Mouse (Mus musculus): ENCODE results near the gene Gjd2. TPM values are rescaled to one million over a fixed set of nuclear protein-coding genes. Genes with fewer than 3 reads are reported as not detected.

Gene Gjd2
- polyA plus RNA-seq, 1 experiment: not detected

DNA sequence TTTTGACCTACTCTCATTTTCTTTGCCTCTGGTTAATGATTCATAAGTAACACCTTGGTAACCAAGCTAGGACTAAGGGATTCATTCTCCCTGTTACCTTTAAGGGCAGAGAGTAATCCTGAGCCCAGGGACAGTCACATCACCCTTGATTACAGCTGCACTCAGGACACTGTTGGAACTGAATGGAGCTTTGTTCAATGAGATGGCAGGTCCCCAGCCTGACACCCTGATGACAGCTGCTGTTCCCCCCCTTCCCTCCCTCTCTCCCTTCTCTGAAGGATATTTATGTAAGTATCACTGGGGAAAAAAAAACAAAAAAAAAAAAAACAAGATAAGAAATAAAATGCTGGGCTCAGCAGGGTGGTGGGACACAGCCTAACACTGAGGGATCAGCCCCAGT is 16.5 kb downstream of the Gjd2 start:
- no peak overlapping the region for H3K27ac ChIP-seq (ENCODE audit: control insufficient read depth, insufficient read depth, low read depth, low read length, poor library complexity)
- TF ChIP-seq POLR2A (IDR thresholded peaks at IDR 0.05; ENCODE audit: borderline replicate concordance, control insufficient read depth, low read depth, low read length) (no peak), CTCF (IDR thresholded peaks at IDR 0.05; ENCODE audit: control insufficient read depth, insufficient read depth, low read length) (no peak)

DNA sequence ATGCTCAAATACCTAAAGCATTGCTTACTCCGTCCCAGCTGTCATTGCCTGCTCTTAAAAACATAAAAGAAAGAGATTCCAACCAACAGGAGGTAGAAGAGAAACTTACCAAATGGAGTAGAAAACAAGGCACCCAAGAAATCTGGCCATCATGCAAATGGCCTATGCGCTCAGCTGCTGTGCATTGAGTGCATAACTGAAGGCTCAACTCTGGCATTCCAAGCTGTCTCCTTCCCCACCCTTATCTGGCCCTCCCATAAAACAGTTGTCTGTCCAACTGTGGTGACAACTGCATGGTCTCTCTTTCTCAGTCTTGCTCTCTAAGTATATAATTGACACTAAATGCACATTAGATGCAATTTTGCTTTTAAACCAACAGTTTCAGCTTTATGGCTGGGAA is 28.5 kb downstream of the Gjd2 start:
- H3K4me1 ChIP-seq (ENCODE audit: control insufficient read depth, insufficient read depth, low read length): no peaks in the 10 kb centered on the region
- 73% methylated on average over 2 of the region's 2 CpGs for WGBS
- no peak for TF ChIP-seq CTCF (IDR thresholded peaks at IDR 0.05; ENCODE audit: control insufficient read depth, insufficient read depth, low read length)
- H3K4me3 ChIP-seq (replicated peaks; ENCODE audit: control insufficient read depth, low read depth, low read length): no peak overlapping the region
- H3K27ac ChIP-seq (ENCODE audit: control insufficient read depth, insufficient read depth, low read depth, low read length, poor library complexity): no peak overlapping the region

More for the DNA sequence above, 16.5 kb downstream of the Gjd2 start:
- H3K4me1 ChIP-seq (ENCODE audit: control insufficient read depth, insufficient read depth, low read length): no peaks in the 10 kb centered on the region
- no peak overlapping the region for H3K4me3 ChIP-seq (replicated peaks; ENCODE audit: control insufficient read depth, low read depth, low read length)

DNA sequence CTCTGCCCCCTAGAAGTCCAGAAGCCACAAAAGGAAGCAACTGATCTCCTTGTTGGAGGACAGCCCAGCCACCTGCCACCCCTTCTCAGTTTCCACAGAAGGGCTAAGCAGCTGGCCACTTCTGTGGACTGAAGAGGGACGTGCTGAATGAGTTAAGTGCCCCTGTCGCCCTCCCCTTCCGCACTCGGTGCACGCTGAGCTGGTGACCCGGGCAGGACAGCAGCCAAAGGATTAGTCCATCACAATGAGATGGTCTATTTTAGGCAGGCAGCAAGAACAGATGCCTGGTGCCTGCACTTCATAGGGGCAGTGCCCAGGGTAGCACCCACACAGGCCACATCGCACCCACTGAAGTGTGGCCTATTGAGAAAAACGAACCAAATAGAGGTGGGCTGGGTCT is 32.8 kb downstream of the Gjd2 start:
- no peak overlapping the region for H3K27ac ChIP-seq (ENCODE audit: control insufficient read depth, insufficient read depth, low read depth, low read length, poor library complexity)
- WGBS: 67% methylated on average over 8 of the region's 8 CpGs
- no peak overlapping the region for H3K4me3 ChIP-seq (replicated peaks; ENCODE audit: control insufficient read depth, low read depth, low read length)
- TF ChIP-seq CTCF (IDR thresholded peaks at IDR 0.05; ENCODE audit: control insufficient read depth, insufficient read depth, low read length) (no peak), POLR2A (IDR thresholded peaks at IDR 0.05; ENCODE audit: borderline replicate concordance, control insufficient read depth, low read depth, low read length) (no peak)
- no peaks in the 10 kb centered on the region for H3K4me1 ChIP-seq (ENCODE audit: control insufficient read depth, insufficient read depth, low read length)

DNA sequence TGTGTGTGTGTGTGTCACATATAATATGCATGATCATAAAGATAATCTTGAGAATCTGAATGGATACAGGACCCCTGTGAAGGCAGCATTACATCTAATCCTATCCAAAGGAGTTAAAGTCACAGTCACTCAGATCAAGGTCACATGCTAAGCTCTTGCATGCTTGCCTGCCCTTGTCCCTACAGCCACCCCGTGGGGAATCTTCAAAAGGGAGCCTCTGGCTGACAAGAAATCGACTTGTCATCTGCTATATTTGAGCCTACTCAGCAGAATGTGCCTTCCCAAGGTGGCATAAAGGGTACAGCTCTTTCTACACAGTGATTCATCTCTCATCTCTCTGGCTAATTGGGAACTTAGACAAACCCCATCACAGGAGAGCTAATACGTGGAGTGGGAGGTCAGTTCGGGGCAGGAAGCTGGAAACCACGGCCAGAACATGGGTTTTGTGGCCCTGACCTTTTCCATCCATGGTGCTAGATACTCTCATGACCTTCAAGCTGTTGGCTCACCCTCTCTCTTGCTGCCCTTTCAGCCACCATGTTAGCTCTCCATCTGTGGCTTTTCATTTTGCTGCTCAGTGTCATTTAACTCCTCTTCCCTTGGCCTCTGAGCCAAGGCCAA is 35.2 kb downstream of the Gjd2 start:
- H3K27ac ChIP-seq (ENCODE audit: control insufficient read depth, insufficient read depth, low read depth, low read length, poor library complexity): no peak overlapping the region
- WGBS: 54% methylated on average over 5 of the region's 5 CpGs
- no peak overlapping the region for H3K4me3 ChIP-seq (replicated peaks; ENCODE audit: control insufficient read depth, low read depth, low read length)
- no peak for TF ChIP-seq CTCF (IDR thresholded peaks at IDR 0.05; ENCODE audit: control insufficient read depth, insufficient read depth, low read length)
- no peak for TF ChIP-seq POLR2A (IDR thresholded peaks at IDR 0.05; ENCODE audit: borderline replicate concordance, control insufficient read depth, low read depth, low read length)
- H3K4me1 ChIP-seq (ENCODE audit: control insufficient read depth, insufficient read depth, low read length): no peaks in the 10 kb centered on the region

DNA sequence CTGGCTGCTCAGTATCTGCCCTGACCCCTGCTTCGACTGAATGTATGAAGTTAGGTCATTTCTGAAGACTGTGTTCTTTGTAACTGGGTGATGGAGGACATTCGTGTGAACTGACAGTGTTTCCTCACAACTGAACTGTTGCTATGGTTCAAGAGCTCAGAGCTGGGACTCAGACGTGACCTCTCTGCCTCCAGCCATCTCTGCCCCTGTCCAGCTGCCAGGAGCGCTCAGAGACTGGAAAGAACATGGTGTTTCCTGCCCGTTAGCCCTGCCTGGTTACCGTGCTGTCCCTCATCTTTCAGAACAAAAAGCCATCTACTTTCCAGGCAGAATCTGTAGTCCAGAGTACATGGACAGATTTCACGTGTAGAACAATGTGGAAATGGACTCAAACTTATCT is 39.5 kb downstream of the Gjd2 start:
- 67% methylated on average over 7 of the region's 7 CpGs for WGBS
- H3K4me1 ChIP-seq (ENCODE audit: control insufficient read depth, insufficient read depth, low read length): no peaks in the 10 kb centered on the region
- H3K27ac ChIP-seq (ENCODE audit: control insufficient read depth, insufficient read depth, low read depth, low read length, poor library complexity): no peak overlapping the region
- no peak for TF ChIP-seq CTCF (IDR thresholded peaks at IDR 0.05; ENCODE audit: control insufficient read depth, insufficient read depth, low read length)
- TF ChIP-seq POLR2A (IDR thresholded peaks at IDR 0.05; ENCODE audit: borderline replicate concordance, control insufficient read depth, low read depth, low read length): no peak
- H3K4me3 ChIP-seq (replicated peaks; ENCODE audit: control insufficient read depth, low read depth, low read length): no peak overlapping the region

DNA sequence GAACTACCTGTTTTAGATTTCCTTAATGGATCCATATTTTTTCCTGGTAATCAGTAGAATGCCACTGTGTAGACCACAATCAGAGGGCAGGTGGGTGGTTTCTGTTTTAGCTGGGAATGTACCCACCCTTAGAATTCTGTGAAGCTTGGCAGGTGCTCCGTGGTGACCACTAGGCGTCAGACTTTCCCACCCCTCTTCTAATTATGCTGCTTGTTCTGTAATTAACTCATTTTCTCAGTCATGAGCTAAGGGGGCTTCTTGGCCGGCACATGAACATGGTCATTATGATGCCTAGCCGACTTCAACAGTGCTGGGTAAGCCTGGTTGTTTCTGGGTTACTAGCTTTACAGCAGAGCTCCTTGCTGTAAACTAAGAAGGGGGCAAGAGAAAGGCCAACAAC is 47.0 kb downstream of the Gjd2 start:
- TF ChIP-seq POLR2A (IDR thresholded peaks at IDR 0.05; ENCODE audit: borderline replicate concordance, control insufficient read depth, low read depth, low read length): no peak
- Histone ChIP-seq H3K4me3 (replicated peaks; ENCODE audit: control insufficient read depth, low read depth, low read length) (no peak overlapping the region), H3K4me1 (ENCODE audit: control insufficient read depth, insufficient read depth, low read length) (no peaks in the 10 kb centered on the region), H3K27ac (ENCODE audit: control insufficient read depth, insufficient read depth, low read depth, low read length, poor library complexity) (no peak overlapping the region)
- WGBS: 32% methylated on average over 4 of the region's 4 CpGs

Other genes starting within 250 kb of the Gjd2 start
- 2.1 TPM in 1 of 2 replicates, not detected in the other for gene Scg5, start 184.5 kb downstream of the Gjd2 start, polyA plus RNA-seq (2011; ENCODE audit: insufficient read depth, insufficient read length, low replicate concordance, missing spikeins)
- gene Arhgap11a, start 165.0 kb downstream of the Gjd2 start, polyA plus RNA-seq (2011; ENCODE audit: insufficient read depth, insufficient read length, low replicate concordance, missing spikeins): 29.3 and 36.6 TPM in 2 replicates
- 5.5 TPM in 1 of 2 replicates, not detected in the other for gene Actc1, start 39.9 kb upstream of the Gjd2 start, polyA plus RNA-seq (2011; ENCODE audit: insufficient read depth, insufficient read length, low replicate concordance, missing spikeins)
- 6.7 and 15.3 TPM in 2 replicates for gene Aqr, start 173.4 kb upstream of the Gjd2 start, polyA plus RNA-seq (2011; ENCODE audit: insufficient read depth, insufficient read length, low replicate concordance, missing spikeins)
- 2.1 and 3.4 TPM in 2 replicates for gene Zfp770, start 187.8 kb upstream of the Gjd2 start, polyA plus RNA-seq (2011; ENCODE audit: insufficient read depth, insufficient read length, low replicate concordance, missing spikeins)